Mouse (Mus musculus) liver, postnatal 0 days (tissue): ENCODE data around the gene Plekhj1. TPM values are rescaled to one million over a fixed set of nuclear protein-coding genes. Genes with fewer than 3 reads are reported as not detected.

Experiments
- ATAC-seq: fragments of 200-750 bp; cut with Nextera tagmentation; 2 replicates; pipeline ENCODE4 v1.8.0; 2017; ENCODE audit warnings: mild to moderate bottlenecking, moderate library complexity
- DNase-seq: peaks from one replicate; pipeline ENCODE4 v3.0.0-alpha.2; 2016
- H3K27ac ChIP-seq: fragments of 300-500 bp; sonication (generic); 2 replicates; pipeline ENCODE4 v1.5.1; 2014; ENCODE audit warnings: antibody characterized with exemption, moderate library complexity, mild to moderate bottlenecking, low read depth
- H3K27me3 ChIP-seq: fragments of 300-500 bp; sonication (generic); 2 replicates; pipeline ENCODE4 v1.6.1; 2014; ENCODE audit warnings: low read length, control low read depth, mixed read lengths; ENCODE audit not compliant: insufficient read depth
- H3K36me3 ChIP-seq: fragments of 300-500 bp; sonication (generic); replicated peaks from 2 replicates; pipeline ENCODE4 v1.6.1; 2014; ENCODE audit warnings: mild to moderate bottlenecking, control low read depth, low read length, moderate library complexity, mixed read lengths; ENCODE audit not compliant: insufficient read depth
- H3K4me1 ChIP-seq: fragments of 300-500 bp; sonication (generic); 2 replicates; pipeline ENCODE4 v1.6.1; 2014; ENCODE audit warnings: antibody characterized with exemption, mild to moderate bottlenecking, control low read depth; ENCODE audit not compliant: insufficient read depth
- H3K4me2 ChIP-seq: fragments of 300-500 bp; sonication (generic); 2 replicates; pipeline ENCODE4 v1.6.1; 2014; ENCODE audit warnings: low read depth, mild to moderate bottlenecking, low read length, moderate library complexity, mixed read lengths
- H3K4me3 ChIP-seq: fragments of 300-500 bp; sonication (generic); 2 replicates; pipeline ENCODE4 v1.5.1; 2014; ENCODE audit warnings: low read depth, low read length
- H3K9ac ChIP-seq: fragments of 300-500 bp; sonication (generic); replicated peaks from 2 replicates; pipeline ENCODE4 v1.6.1; 2014; ENCODE audit warnings: mild to moderate bottlenecking, moderate library complexity
- H3K9me3 ChIP-seq: fragments of 300-500 bp; sonication (generic); 2 replicates; pipeline ENCODE4 v1.6.1; 2016; ENCODE audit warnings: mild to moderate bottlenecking, control low read depth, low read length, mixed read lengths
- CTCF ChIP-seq: sonication (generic); IDR thresholded peaks from 2 replicates; pipeline ENCODE4 v1.5.1; 2016; ENCODE audit warnings: antibody characterized with exemption, low read depth
- EP300 ChIP-seq: IDR thresholded peaks from 2 replicates; pipeline ENCODE4 v1.6.1; 2016; ENCODE audit warnings: antibody characterized with exemption, low read depth, mild to moderate bottlenecking
- WGBS: fragments of 180-500 bp; shearing (Covaris S2); extraction: QIAGEN DNeasy Blood & Tissue Kit; methylation state at CpG from one replicate; pipeline ENCODE4 v1.1.7; 2014; ENCODE audit not compliant: insufficient replicate concordance; 5-methylcytosine and 5-hydroxymethylcytosine counted together
- polyA plus RNA-seq: library from polyadenylated mRNA; unstranded; fragments of >200 nt; fragmentation: Nextera tagmentation; extraction: Ambion mirVana; gene quantifications from 2 replicates; pipeline ENCODE4 v1.2.1, GENCODE M21; 2015

The Plekhj1 gene
- polyA plus RNA-seq, 1 experiment from 2014 or later: 42.0 TPM

- TF ChIP-seq CTCF (no peak), EP300 (no peak)
- ATAC-seq (no peak), DNase-seq (no peak)
- peaks cover 32% of the 10 kb centered on the region for H3K27me3 ChIP-seq
- peaks cover 21% of the 10 kb centered on the region for H3K36me3 ChIP-seq
- 0 out of 2 replicates have a peak overlapping the region, but pooled peaks have one; percentile 21 for H3K9ac ChIP-seq
- no peak overlapping the region for H3K27ac ChIP-seq
- peak overlapping the region; percentile 8; the same call in 1 of the 2 replicates for H3K4me3 ChIP-seq
- H3K4me1 ChIP-seq: peaks cover 27% of the 10 kb centered on the region
- WGBS: 23% methylated on average over 40 of the region's 40 CpGs
- H3K9me3 ChIP-seq: no peaks in the 10 kb centered on the region
- H3K4me2 ChIP-seq: peak overlapping the region; percentile 76
Measured at GRCm38 (mm10) chr10:80808099-80808984, 9.9 kb upstream of the Plekhj1 start.

- H3K4me1 ChIP-seq: peaks cover 27% of the 10 kb centered on the region
Measured at GRCm38 (mm10) chr10:80807057-80807627, 8.7 kb upstream of the Plekhj1 start.

GRCm38 (mm10) chr10:80806341-80807056 is 8.1 kb upstream of the Plekhj1 start:
- H3K9ac ChIP-seq: no peak overlapping the region
- WGBS: 52% methylated on average over 34 of the region's 34 CpGs
- TF ChIP-seq EP300 (no peak), CTCF (no peak)

More at GRCm38 (mm10) chr10:80807057-80807627, 8.7 kb upstream of the Plekhj1 start:
- peak overlapping the region; percentile 32 for H3K4me3 ChIP-seq
- DNase-seq (peak; percentile 66), ATAC-seq (peak; percentile 55)
- no peak overlapping the region; the same call in 1 of the 2 replicates for H3K9ac ChIP-seq
- peaks cover 32% of the 10 kb centered on the region for H3K27me3 ChIP-seq
- peaks cover 32% of the 10 kb centered on the region for H3K36me3 ChIP-seq
- TF ChIP-seq CTCF: 0 out of 2 replicates have a peak, but pooled peaks have one; percentile 12
- no peak for TF ChIP-seq EP300
- no peaks in the 10 kb centered on the region for H3K9me3 ChIP-seq
- 5% methylated on average over 53 of the region's 58 CpGs for WGBS
- H3K27ac ChIP-seq: no peak overlapping the region
- peak overlapping the region; percentile 76 for H3K4me2 ChIP-seq

GRCm38 (mm10) chr10:80805925-80806324 is 7.5 kb upstream of the Plekhj1 start:
- peaks cover 44% of the 10 kb centered on the region for H3K36me3 ChIP-seq
- no peak overlapping the region for H3K27ac ChIP-seq
- H3K4me2 ChIP-seq: no peak overlapping the region
- DNase-seq (peak; percentile 92), ATAC-seq (peak; percentile 78)
- no peaks in the 10 kb centered on the region for H3K9me3 ChIP-seq
- H3K9ac ChIP-seq: no peak overlapping the region
- TF ChIP-seq CTCF (peak; percentile 91), EP300 (no peak)
- no peak overlapping the region for H3K4me3 ChIP-seq
- peaks cover 27% of the 10 kb centered on the region for H3K4me1 ChIP-seq
- 10% methylated on average over 3 of the region's 3 CpGs for WGBS
- H3K27me3 ChIP-seq: peaks cover 32% of the 10 kb centered on the region

More at GRCm38 (mm10) chr10:80806341-80807056, 8.1 kb upstream of the Plekhj1 start:
- Histone ChIP-seq H3K9me3 (no peaks in the 10 kb centered on the region), H3K4me3 (peak overlapping the region; percentile 32), H3K27me3 (peaks cover 32% of the 10 kb centered on the region), H3K4me1 (peaks cover 27% of the 10 kb centered on the region), H3K27ac (no peak overlapping the region), H3K4me2 (peak overlapping the region; percentile 76), H3K36me3 (peaks cover 39% of the 10 kb centered on the region)
- no peak for DNase-seq
- ATAC-seq: peak; percentile 5

- H3K4me2 ChIP-seq: no peak overlapping the region
- TF ChIP-seq CTCF (no peak), EP300 (no peak)
- H3K9ac ChIP-seq: no peak overlapping the region
- H3K9me3 ChIP-seq: no peaks in the 10 kb centered on the region
- no peak for DNase-seq
- 67% methylated on average over 5 of the region's 5 CpGs for WGBS
- no peak overlapping the region for H3K27ac ChIP-seq
- ATAC-seq: no peak
- peaks cover 29% of the 10 kb centered on the region for H3K27me3 ChIP-seq
- peaks cover 29% of the 10 kb centered on the region for H3K4me1 ChIP-seq
- peaks cover 48% of the 10 kb centered on the region for H3K36me3 ChIP-seq
- H3K4me3 ChIP-seq: no peak overlapping the region
Measured at GRCm38 (mm10) chr10:80805322-80805721, 6.9 kb upstream of the Plekhj1 start.
